Mouse (Mus musculus): ENCODE data around the gene Carmil3. TPM values are rescaled to one million over a fixed set of nuclear protein-coding genes. Genes with fewer than 3 reads are reported as not detected.
A peak's percentile ranks its signal among the peaks of the same experiment; 100 is the strongest.

Gene Carmil3
- total and polyA plus RNA-seq, 3 experiments, result 1.9 to 6.0 (median 2.3) TPM

DNA sequence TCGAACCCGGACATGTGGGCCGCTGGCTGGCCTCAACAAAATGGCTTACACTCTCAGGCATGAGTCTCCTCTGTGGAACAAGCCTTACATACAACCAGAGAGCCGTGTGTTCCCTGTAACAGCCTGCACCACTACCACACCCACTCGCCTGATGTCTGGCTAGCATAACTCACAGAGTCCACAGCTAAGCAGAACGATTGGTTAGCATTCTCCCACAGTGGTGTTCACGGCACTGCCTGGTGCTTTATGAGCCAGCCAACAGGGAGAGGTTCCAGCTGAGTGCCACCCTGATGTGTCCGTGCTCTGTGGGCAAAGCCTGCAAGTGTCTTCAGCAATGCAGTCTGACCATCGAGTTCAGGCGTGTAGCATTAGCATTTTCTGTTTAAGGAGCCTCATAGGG, 30.2 kb upstream of the Carmil3 start:
- dilution Hi-C loops (cut with MboI; ENCODE audit: extremely low pct_ligation_motif_present, extremely low pct_unique_long_range_greater_than_20kb, low sequenced_read_pairs) (no loop called here), in situ Hi-C loops (cut with MboI; ENCODE audit: low pct_ligation_motif_present, low pct_unique_long_range_greater_than_20kb, low sequenced_read_pairs) (no loop called here)
- Histone ChIP-seq H3K4me1 (ENCODE audit: control insufficient read depth in 1 of 2, insufficient read depth in 2 of 2) (no peaks in the 10 kb centered on the region), H3K27ac (ENCODE audit: insufficient read depth, low read depth) (no peak overlapping the region), H3K4me3 (replicated peaks in 1 of 3; ENCODE audit: low read depth in 2 of 3, low read length in 2 of 3, poor library complexity in 1 of 3) (no peak overlapping the region), H3K4me2 (ENCODE audit: insufficient read depth, low read depth, poor library complexity, severe bottlenecking) (no peak overlapping the region), H3K79me2 (replicated peaks; ENCODE audit: control insufficient read depth, extremely low read depth, insufficient read depth, poor library complexity, severe bottlenecking) (no peaks in the 10 kb centered on the region), H3K9ac (ENCODE audit: insufficient read depth, low read depth) (no peak overlapping the region), H3K9me3 (replicated peaks; ENCODE audit: low read length) (peaks cover 10% of the 10 kb centered on the region), H3K27me3 (replicated peaks) (peaks cover 15% of the 10 kb centered on the region), H3K36me3 (replicated peaks in 1 of 2; ENCODE audit: control insufficient read depth in 1 of 2, insufficient read depth in 1 of 2, low read length in 1 of 2) (no peaks in the 10 kb centered on the region)
- TF ChIP-seq ZMIZ1 (IDR thresholded peaks at IDR 0.05; ENCODE audit: low read depth, low read length) (no peak), NELFE (IDR thresholded peaks at IDR 0.05; ENCODE audit: low read depth, low read length) (no peak), MAFK (IDR thresholded peaks at IDR 0.05; ENCODE audit: insufficient replicate concordance, low read length) (no peak), TBP (conservative IDR thresholded peaks at IDR 0.05; ENCODE audit: low read depth, low read length) (no peak), JUND (conservative IDR thresholded peaks at IDR 0.05; ENCODE audit: low read depth, low read length) (no peak), MEF2A (IDR thresholded peaks at IDR 0.05; ENCODE audit: borderline replicate concordance, low read depth, low read length) (no peak), SIN3A (IDR thresholded peaks at IDR 0.05; ENCODE audit: low read length) (no peak), RCOR1 (conservative IDR thresholded peaks at IDR 0.05; ENCODE audit: low read depth, low read length) (no peak), HCFC1 (IDR thresholded peaks at IDR 0.05; ENCODE audit: low read depth, low read length) (no peak), KAT2A (IDR thresholded peaks at IDR 0.05; ENCODE audit: insufficient replicate concordance, low read length) (no peak), ZC3H11A (IDR thresholded peaks at IDR 0.05; ENCODE audit: low read depth, low read length) (no peak), UBTF (IDR thresholded peaks at IDR 0.05; ENCODE audit: low read depth, low read length) (no peak), SMC3 (IDR thresholded peaks at IDR 0.05; ENCODE audit: low read depth, low read length) (no peak), MYC (IDR thresholded peaks at IDR 0.05; ENCODE audit: low read depth, low read length) (no peak), NRF1 (IDR thresholded peaks at IDR 0.05; ENCODE audit: low read depth, low read length) (no peak), GABPA (IDR thresholded peaks at IDR 0.05; ENCODE audit: insufficient replicate concordance, low read depth, low read length) (no peak), MAX (IDR thresholded peaks at IDR 0.05; ENCODE audit: low read length) (no peak)
- no peak for DNase-seq (ENCODE audit: extremely low read depth)

GRCm38 (mm10) chr14:55461757-55462156, 28.7 kb upstream of the Carmil3 start:
- Histone ChIP-seq H3K9ac (ENCODE audit: insufficient read depth, low read depth) (no peak overlapping the region), H3K36me3 (replicated peaks in 1 of 2; ENCODE audit: control insufficient read depth in 1 of 2, insufficient read depth in 1 of 2, low read length in 1 of 2) (no peaks in the 10 kb centered on the region), H3K79me2 (replicated peaks; ENCODE audit: control insufficient read depth, extremely low read depth, insufficient read depth, poor library complexity, severe bottlenecking) (no peaks in the 10 kb centered on the region), H3K4me1 (ENCODE audit: control insufficient read depth in 1 of 2, insufficient read depth in 2 of 2) (no peaks in the 10 kb centered on the region), H3K9me3 (replicated peaks; ENCODE audit: low read length) (no peaks in the 10 kb centered on the region), H3K27ac (ENCODE audit: insufficient read depth, low read depth) (no peak overlapping the region), H3K27me3 (replicated peaks) (peaks cover 20% of the 10 kb centered on the region), H3K4me2 (ENCODE audit: insufficient read depth, low read depth, poor library complexity, severe bottlenecking) (peak overlapping the region; percentile 40; the same call in 1 of the 2 replicates), H3K4me3 (replicated peaks in 1 of 3; ENCODE audit: low read depth in 2 of 3, low read length in 2 of 3, poor library complexity in 1 of 3) (no peak overlapping the region)
- DNase-seq (ENCODE audit: extremely low read depth), result no peak
- dilution Hi-C loops (cut with MboI; ENCODE audit: extremely low pct_ligation_motif_present, extremely low pct_unique_long_range_greater_than_20kb, low sequenced_read_pairs) (no loop called here), in situ Hi-C loops (cut with MboI; ENCODE audit: low pct_ligation_motif_present, low pct_unique_long_range_greater_than_20kb, low sequenced_read_pairs) (no loop called here)
- TF ChIP-seq HCFC1 (IDR thresholded peaks at IDR 0.05; ENCODE audit: low read depth, low read length) (no peak), UBTF (IDR thresholded peaks at IDR 0.05; ENCODE audit: low read depth, low read length) (no peak), EP300 (IDR thresholded peaks at IDR 0.05; ENCODE audit: low read length) (no peak), MAX (IDR thresholded peaks at IDR 0.05; ENCODE audit: low read length) (no peak), MAZ (IDR thresholded peaks at IDR 0.05; ENCODE audit: low read depth, low read length) (no peak), BHLHE40 (IDR thresholded peaks at IDR 0.05; ENCODE audit: low read depth, low read length) (no peak), CTCF (conservative IDR thresholded peaks at IDR 0.05 in 1 of 2, IDR thresholded peaks at IDR 0.05 in 1 of 2; ENCODE audit: low read depth in 2 of 2, low read length in 2 of 2) (no peak), MAFK (IDR thresholded peaks at IDR 0.05; ENCODE audit: insufficient replicate concordance, low read length) (no peak), NRF1 (IDR thresholded peaks at IDR 0.05; ENCODE audit: low read depth, low read length) (no peak)

Measured in CH12.LX (cell line).